Mouse (Mus musculus): ENCODE measurements around the gene Kif1a.

Kif1a gene

DNA sequence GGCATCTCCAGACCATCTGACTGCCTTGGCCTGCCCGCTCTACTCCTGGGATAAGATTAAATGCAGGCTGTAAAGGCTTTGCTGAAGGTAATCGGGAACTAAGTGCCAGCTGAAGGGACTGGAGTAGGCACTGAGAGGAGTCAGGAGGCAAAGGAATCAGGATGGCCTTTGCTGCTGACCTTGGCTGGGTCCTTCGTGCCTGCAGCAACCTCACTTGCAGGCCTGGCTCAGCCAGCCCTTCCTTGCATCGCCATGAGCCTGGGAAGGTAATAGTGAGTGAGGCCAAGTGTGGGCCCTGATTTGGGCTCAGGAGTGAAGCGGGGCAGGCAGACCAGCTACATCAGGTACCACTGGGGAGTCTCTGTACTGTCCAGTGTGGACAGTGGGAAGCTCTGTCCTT, 2.8 kb downstream of the Kif1a start:
- no peak for DNase-seq (ENCODE audit: low spot score)

DNA sequence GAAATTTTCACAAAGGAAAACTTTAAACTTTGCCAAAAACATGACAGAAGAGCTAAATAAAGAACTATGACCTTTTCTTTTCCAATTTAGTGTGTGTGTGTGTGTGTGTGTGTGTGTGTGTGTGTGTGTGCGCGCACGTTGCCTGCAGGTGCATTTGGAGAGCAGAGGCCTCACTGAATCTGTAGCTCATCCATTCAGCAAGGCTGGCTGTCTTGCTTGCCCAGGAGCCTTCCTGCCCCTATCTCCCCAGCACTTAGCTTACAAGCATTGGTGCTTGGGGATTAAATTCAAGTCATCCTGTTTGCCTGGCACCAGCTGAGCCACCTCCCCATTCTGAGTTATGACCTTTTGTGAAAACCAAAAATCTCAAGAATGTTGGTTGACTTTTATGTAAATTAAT, 9.2 kb downstream of the Kif1a start:
- DNase-seq (ENCODE audit: low spot score) = no peak

DNA sequence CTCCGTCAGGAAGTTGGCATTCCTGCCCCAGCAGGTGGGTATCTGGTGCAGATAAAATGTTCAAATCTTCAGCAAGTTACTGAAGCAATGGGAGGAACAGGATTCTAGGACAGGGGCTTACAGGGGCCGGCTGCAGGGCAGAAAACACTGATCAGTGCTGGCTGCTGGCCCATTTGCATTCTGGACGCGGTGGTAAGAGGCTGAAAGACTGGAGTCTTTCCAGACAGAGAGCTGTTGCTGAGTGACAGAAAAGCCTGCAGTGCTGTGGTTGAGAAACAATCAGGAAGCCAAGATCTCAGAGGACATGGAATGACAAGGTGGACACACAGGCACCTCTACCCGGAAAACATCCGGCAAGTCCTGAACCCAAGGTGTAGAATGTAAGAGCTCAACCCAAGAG, 16.6 kb downstream of the Kif1a start:
- DNase-seq (ENCODE audit: low spot score) = no peak

DNA sequence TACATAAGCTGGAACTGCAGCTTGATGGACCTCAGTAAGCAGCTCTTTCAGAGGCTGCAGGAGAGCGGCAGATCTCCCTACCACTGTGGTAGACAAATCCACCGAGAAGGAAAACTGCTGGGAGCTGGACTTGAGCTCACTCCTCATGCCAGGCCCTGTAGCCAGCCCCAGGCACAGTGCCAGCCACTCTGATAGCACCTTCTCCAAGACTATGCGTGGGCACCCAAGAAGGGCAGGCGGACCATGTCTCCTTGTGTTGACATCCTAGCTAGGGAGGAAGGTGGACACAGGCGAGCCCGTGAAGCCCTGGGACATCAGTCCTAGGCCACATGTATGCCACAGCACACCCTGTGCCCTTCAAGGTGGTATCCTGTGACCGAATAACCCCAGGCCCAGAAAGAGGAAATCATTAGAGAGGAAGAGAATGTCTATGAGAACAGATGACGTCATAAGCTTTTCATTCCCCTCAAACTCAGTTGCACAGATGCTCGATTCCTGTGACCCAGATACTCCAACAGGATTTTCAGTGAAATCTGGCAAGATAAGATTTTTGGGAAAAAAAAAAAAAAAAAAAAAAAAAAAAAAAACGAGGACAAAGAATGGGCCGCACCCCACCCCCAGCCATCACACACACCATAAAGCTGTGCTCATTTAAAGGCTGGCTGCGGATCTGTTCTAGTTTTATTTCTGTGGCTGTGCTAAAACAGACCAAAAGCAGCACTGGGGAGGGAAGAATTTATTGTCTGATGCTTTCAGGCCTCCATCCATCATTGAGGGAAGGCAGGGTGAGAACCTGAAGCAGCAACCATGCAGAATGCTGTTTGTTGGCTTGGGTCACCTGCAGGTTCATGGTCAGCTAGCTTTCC, 18.1 kb downstream of the Kif1a start:
- no peak for DNase-seq (ENCODE audit: low spot score)

DNA sequence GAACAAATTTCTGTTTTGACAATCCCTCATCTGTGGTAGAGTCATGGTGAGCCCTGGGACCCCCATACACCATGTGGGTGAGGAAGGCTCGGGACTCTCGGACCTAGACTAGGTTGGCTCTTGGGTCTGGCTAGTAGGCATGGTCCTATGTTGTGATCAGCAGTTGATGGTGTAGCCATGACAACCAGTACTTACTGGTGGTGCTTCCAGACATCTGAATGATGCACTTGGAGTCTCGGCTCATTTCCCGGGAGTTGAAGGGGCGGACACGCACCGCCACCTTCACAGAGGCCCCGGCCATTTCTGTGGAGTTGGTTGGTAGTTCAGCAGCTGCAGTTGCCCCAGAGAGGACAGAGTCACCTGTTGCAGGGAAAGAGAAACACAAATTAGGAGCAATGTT, 19.6 kb downstream of the Kif1a start:
- no peak for DNase-seq (ENCODE audit: low spot score)

DNA sequence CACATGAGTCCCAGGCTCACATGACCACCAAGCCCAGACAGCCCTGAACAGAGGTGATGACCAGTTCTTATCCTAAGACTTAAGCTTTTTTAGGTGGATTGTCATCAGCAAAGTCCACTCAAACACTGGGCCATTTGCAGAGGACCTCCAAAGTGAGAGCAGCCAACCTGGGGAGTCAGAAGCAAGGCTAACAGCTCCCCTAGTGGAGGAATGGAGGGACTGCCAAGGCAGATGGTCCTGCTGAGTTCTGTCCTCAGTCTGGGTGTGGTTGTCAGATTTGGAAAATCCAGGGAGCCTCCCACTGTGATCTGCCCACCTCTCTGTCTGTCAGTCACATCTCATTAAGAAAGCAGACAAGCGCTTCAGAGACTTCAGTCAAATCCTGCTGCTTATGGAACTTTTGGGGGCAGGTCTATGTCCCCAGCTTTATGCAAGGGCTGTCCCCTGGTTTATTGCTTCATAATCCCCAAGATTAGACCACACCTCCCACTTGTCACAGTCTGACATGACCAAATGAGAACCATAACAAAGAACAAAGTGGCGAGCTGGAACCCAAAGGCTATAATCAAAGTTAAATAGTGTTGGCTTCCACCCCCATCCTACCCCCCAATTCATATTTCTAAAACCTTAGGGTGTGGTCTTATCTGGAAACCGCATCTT, 20.7 kb downstream of the Kif1a start:
- DNase-seq (ENCODE audit: low spot score) = no peak

DNA sequence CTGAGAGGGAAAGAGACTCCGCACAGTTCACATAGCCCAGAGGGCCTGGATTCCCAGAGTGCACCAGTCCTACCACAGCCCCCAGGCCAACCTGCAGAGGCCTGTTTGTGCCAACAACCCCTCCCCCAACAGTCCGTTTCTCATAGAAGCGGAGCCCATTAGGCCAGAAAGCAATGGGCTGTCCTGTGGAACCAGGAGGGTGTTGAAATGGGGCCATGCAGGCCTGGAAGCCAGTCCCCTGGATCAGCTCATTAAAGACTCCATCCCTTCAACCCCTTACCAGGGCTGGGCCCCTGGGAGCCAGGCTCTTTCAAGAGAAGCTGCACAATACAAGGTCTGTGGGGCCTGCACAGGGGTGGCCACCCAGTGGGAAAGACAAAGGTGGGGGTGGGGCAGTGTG, 22.1 kb downstream of the Kif1a start:
- no peak for DNase-seq (ENCODE audit: low spot score)

DNA sequence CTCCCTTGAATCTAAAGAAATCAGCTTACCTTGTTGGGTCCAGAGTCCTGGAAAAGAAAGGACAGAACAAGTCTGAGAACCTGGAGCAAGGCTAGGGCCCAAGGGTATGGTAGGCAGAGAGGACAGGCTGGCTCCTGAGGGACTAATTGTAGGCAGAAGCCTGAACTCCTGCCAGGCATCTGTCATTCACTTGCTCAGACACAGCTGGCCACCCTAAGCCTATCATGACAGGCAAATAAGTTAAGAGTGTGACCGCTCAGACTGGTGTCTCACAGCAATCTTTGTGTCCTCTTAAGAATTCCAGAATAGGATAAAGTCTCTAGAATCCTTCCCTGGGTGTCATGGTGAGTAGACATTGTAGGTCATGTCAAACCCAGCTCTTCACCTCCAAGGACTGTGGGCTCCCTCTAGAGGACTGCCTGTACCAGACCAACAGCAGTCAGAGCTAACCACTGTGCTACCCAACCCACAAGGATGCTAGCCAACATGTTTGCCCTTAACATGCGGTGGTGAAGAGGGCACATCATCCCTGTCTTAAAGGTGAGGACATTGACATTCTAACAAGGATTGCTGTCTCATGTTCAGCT, 29.4 kb downstream of the Kif1a start:
- no peak for DNase-seq (ENCODE audit: low spot score)

DNA sequence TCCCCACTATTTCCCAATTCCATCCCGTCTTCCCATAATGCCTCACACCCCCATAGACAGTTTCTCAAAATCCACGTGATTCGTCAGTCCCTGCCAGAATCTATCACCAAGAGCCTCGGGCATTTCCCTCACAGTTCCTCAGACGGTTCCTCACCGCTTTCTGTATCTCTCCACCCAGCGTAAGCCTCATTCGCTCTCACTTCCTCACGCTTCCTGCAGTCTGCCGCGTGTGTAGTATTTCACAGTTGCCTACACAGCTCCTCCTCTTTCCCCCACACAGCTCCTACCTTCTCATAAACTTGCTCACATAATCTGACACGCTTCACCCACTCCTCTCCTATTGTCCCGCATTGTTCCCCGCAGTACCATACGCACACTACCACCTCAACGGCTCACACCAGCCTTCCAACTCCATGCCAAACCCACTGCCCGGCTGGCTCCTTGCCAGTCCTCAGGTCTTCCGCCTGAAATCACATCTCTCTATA, 30.2 kb downstream of the Kif1a start:
- DNase-seq (ENCODE audit: low spot score) = no peak

DNA sequence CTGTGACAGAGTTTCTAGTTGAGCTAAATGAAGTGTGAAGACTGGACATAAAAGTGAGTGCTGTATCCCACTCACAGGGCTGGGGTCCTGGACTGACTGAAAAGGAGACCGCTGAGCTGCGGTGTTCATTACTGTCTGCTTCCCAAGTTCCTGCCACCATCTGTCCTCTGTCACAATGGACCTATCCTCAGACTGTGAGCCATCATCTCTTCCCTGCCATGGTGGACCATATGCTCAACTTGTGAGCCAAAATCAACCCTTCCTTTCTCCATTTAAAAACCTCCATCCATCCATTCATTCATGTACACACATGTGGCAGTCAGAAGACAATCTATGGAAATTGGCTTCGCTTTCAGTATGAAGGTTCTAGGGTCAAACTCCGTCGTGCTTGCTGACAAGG, 30.9 kb downstream of the Kif1a start:
- no peak for DNase-seq (ENCODE audit: low spot score)

DNA sequence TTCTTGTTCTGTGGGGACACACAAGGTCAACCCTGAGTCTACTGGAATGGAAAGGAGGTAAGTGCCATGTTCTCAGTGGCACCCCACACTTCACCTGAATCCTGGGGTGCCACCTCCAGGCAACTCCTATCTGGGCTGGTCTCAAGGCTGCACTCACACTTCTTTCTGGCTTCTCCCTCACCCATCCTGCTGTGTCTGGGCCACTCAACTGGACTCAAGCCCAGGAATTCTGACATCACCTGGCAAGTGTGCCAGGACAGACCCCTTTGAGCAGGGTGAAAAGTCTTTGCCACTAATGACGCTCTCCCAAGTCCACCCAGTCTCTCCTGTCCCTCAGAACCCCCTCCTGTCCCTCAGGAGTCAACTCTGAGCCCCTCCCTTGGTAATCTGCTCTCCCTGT, 33.2 kb downstream of the Kif1a start:
- DNase-seq (ENCODE audit: low spot score) = no peak

DNA sequence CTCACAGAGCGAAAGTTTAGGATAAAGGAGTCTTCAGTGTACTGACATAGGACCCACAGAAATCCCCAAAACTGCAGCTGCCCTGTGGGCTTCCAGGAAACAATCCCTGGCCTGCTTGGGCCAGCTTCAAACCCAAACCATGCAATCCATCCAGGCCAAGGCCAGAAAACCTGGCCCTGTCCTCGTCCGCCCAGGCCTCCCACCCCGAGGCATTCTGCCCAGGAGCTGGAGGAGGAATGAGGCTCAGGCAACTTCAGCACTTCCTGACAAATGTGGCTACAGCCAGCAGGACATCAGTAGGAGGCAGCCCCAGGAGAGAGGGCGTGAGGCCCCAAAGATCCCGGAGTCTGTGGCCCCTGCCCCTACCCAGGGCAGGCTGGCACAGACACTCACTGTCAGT, 36.1 kb downstream of the Kif1a start:
- no peak for DNase-seq (ENCODE audit: low spot score)

DNA sequence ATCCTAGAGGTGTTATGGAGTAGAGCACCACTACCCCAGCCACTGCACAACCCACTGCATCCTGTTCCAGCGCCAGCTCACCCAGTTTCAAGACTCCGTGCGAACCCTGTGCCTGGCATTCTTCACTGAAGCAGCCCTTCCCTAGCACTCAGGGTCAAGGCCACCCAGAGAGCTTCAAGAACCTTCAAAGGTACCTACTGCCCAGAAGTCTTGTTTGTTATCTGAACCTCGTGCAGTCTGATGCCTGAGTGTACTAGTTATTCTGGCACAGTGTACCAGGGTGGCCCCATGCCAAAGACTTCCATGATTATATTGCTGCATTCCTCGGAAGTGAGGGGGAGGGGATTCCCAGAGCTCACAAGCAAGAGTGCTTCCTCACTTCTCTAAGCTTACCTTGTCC, 38.1 kb downstream of the Kif1a start:
- no peak for DNase-seq (ENCODE audit: low spot score)

DNA sequence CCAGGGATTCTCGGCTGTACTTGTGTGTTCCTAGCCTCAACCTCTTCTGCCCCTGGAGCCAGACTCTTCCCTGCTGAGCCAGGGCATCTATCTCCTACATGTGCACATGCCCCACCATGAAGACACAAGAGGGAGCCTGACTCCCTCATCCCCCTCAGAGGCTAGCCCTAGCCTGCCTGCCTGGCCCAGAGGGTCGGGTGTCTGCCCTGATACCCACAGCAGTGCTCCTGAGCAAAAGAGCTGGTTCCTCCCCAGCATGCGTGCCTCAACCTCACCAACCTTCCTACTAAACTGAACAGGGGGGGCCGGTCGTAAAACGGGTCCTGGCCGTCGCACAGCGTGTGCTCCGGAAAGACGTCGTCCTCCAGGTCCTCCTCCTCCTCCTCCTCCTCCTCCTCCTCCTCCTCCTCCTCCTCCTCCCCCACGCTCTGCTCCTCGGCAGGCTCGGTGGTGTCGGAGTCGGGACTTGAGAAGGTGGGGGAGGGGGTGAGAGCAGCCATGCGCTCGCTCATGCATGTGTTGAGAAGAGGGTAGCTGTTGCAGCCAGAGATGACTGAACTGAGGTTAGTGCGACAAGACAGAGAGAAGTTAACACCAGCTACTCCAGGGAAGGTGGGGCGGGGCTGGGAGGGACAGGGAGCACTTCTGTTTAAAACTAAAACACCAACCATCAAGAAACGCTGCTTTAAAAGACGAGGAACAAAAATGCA, 50.5 kb downstream of the Kif1a start:
- DNase-seq (ENCODE audit: low spot score) = no peak

DNA sequence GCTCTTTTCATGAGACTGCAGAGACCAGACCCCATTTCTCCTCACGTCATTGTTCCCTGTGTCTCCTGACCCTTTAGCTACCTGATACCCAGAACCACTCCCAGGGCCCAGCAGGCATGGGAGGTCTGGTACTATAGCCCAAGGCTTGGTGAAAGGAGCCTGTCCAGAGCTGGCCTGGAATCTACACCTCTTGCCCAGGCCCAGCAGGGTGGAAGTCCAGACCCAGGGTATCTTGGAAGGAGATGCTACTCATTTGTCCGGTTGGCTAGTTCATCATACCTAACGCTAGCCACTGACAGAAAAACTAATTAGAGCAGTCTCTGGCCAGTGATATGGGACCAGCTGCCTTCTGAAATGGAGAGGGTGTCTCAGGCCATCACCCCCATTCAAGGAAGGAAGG, 51.7 kb downstream of the Kif1a start:
- no peak for DNase-seq (ENCODE audit: low spot score)

DNA sequence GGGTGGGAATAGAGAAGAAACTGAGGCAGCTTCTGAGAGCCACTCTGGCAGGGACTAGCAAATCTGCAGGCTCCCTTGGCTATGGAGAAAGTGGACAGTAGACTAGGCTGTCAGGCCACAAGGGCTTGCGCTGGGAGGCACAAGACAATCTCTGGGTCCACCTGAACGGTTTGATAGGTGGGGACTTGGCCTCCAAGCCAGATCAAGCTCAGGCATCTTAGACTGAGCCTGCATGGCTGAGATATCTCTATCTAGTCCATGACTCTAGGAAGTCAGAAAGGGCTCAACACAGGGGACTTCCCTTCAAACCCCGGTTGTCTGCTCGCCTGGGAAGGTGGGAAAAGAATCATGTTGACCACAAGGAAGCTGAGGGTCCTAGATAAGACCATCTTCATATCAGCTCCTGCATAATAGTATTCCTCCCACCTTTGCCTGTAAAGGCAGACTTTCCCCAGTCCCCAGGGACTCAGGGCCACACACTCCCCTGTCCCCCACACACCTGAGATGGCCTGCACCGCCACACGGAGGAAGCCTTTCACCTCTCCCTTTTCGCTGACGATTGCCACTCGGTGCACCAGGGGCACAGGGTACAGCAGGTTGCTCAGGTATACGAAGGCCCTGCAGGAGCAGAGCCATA, 55.5 kb downstream of the Kif1a start:
- no peak for DNase-seq (ENCODE audit: low spot score)

DNA sequence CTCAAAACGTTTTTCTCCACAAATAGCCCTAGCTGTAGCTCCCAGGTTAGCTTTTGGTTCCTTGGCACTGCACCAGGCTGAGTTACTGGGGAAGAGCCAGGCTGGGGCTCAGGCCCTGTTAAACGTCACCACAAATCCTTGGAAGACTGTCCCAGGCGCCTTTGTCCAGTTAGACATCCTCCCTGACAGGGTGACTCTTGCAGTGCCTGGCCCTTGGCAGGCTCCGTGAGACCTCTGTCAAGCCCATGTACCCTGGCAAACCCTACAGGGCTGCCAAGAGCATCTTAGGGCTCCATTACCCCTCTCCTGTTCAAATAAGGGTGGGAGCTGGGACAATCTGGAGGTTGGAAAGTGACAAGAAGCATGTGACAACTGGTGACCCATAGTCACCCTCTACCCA, 65.8 kb downstream of the Kif1a start:
- no peak for DNase-seq (ENCODE audit: low spot score)

DNA sequence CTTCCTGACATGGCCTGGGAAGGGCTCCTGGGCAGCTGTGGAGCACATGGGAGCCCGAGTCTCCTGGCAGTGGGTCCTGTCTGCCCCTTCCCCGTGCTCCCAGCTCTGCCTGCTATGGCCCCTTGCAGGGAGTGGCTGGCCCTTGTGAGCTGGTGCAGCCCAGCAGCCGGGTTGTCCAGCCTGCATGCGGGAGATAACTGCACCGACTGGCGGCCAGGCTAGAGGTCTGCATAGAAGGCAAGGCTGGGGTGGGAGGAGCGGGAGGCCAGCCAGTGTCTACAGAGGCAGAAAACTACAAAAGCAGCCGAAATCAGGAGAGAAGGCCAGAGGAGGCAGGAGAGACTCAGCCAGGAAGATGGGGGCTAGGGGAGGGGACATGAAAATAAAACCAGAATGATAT, 67.8 kb downstream of the Kif1a start:
- DNase-seq (ENCODE audit: low spot score) = no peak

DNA sequence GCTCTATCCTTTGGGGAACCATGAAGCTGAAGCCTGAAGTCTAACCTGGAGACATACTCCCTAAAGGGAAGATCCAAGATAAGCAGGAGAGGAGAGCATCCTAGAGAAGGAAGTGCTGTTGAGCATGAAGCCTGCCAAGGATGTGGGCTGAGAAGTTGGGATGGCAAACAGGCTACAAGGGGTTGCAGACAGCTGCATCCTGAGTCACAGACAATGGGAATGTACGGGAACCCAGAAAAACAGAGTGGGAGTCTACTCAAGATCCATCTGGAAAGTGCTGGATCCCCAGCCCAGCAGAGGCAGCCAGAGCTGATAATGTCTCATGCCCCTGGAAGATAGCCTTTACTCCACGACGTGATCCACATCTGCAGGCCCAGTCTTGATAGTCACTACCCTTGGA, 70.6 kb downstream of the Kif1a start:
- no peak for DNase-seq (ENCODE audit: low spot score)

DNA sequence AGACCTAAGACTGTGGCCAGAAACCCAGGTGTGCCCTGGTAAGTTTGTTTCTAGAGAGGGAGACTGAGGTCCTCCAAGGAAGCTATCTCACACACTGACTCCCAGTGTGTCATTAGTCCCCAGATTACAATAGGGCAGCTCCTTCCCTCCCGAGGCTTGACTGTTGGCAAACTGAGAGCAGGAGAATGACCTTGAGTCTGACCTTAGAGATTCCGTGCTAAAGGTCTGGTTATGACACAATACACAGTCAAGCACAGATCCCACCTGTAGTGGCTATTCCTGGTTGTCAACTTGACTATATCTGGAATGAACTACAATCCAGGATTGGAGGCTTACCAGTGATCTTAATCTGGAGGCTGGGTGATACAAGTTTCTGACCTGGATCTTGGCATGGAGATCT, 71.7 kb downstream of the Kif1a start:
- DNase-seq (ENCODE audit: low spot score) = no peak

DNA sequence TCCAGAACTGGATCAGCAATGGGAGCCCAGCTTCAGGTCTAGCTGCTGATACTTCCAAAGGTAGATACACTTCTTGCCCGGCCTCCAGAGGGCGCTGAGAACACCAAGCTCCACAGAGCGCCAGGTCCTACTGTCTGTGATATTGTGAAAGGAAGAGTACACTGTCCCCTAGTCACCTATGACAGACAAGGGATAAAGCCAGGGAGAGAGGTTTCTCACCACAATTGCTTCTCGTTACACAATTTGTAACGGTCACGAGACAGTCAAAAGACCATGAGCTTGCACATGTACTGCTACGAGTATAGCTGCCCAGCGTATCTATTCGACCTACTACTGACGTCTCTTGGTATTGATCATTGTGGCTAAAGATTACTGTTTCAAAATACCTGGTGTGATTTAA, 72.4 kb downstream of the Kif1a start:
- no peak for DNase-seq (ENCODE audit: low spot score)

DNA sequence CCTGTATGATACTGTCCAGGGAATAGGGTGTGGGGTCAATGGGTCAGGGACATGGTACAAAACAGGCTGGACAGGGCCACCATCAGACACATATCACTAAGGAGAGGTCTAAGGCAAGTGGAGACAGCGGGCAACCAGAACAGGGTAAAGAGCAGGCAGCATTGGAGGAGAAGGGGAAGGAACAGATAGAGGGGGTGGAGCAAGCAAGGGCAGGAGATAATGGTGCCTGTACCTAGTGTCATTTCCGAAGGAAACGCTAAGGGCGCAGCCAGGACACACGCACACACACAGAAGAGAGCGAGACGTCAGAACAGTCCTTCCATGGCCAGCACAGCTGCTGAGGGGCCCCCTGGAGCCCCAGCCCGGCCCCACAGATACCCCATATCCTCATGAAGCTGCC, 75.2 kb downstream of the Kif1a start:
- DNase-seq (ENCODE audit: low spot score) = no peak
